Mouse (Mus musculus): ENCODE results near the gene Gm7971.
"Not testable (repeated sequence)": the region's sequence is repeated elsewhere in the genome, so short reads cannot be mapped to it uniquely, and the experiment has no call there.

Gm7971 gene

DNA sequence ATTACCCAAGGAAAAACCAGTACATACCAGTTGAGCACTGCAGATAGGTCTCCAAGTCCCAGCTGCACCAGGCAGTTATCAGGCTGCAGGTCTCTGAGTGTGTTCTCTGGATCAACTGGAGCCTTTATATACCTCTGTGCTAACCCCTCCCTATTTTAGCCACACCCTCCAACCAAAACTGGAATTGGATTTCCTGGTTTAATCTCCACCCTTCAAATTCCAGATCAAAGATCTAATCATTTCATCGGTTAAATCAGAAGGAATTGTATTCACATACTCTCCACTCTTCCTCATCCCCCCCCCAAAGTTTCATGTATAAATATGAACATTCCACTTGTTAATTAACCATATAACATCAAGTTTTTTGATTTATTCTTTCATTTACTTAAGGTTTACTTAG is at the start of gene Gm7971:
Gene Gm7971 (minus strand): TSS at position 101 of the 400 bp plus-strand sequence.
- DNase-seq (ENCODE audit: low read depth), result not testable (repeated sequence)
